Mouse (Mus musculus) lung, adult 2 months (tissue): ENCODE measurements around the gene Lmnb2. TPM values are rescaled to one million over a fixed set of nuclear protein-coding genes. Genes with fewer than 3 reads are reported as not detected.
A peak's percentile ranks its signal among the peaks of the same experiment; 100 is the strongest.

Experiments
- DNase-seq: peaks from one replicate; pipeline ENCODE4 v3.0.0; 2022
- H3K4me1 ChIP-seq: fragments of 200-500 bp; 2 replicates; pipeline ENCODE4 v1.6.1; 2011; ENCODE audit warnings: low read length; ENCODE audit not compliant: control insufficient read depth, insufficient read depth
- H3K4me3 ChIP-seq: fragments of 200-500 bp; replicated peaks from 2 replicates; pipeline ENCODE3; 2011; ENCODE audit warnings: low read depth, mild to moderate bottlenecking, control low read depth, low read length; ENCODE audit errors: extremely low read depth
- CTCF ChIP-seq: fragments of 200-500 bp; IDR thresholded peaks from 2 replicates; pipeline ENCODE4 v1.5.1; 2011; ENCODE audit warnings: mild to moderate bottlenecking, low read length, control low read depth; ENCODE audit not compliant: insufficient read depth
- POLR2A ChIP-seq: fragments of 200-500 bp; IDR thresholded peaks from 2 replicates; pipeline ENCODE4 v1.6.1; 2011; ENCODE audit warnings: low read depth, mild to moderate bottlenecking, control low read depth, low read length, borderline replicate concordance; ENCODE audit errors: extremely low read depth
- WGBS: fragments of 180-500 bp; shearing (Covaris S2); methylation state at CpG from one replicate; pipeline ENCODE4 v1.1.7; 2018; 5-methylcytosine and 5-hydroxymethylcytosine counted together
- polyA plus RNA-seq: library from polyadenylated mRNA; depleted of rRNA; stranded (reverse); fragments of >200 nt; gene quantifications from 2 replicates; pipeline ENCODE4 v1.2.3, GENCODE M21; 2012

Gene Lmnb2
- polyA plus RNA-seq, 1 experiment = 11.3 TPM

DNA sequence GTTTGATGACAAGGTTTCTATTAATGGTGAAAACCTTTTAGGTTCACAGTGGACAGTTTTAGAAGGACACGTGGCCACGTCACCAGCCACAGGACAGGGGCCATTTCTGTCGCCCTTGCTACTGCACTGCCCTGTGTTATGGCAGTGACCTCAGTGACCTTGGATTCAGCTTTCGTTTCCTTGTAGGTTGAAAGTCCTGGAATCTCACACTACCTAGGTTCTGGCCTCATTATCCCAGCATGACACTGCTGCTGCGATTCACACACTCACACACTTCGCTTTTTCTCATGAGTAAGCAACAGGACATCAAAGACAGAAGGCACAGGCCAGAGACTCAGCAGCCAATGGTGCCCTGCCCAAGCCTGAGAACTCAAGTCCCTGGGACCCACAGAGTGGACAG, 38.9 kb upstream of the Lmnb2 start:
- TF ChIP-seq POLR2A (no peak), CTCF (no peak)
- Histone ChIP-seq H3K4me1 (peaks cover 5% of the 10 kb centered on the region; the same call in 1 of the 2 replicates), H3K4me3 (no peak overlapping the region)
- 87% methylated on average over 6 of the region's 6 CpGs for WGBS
- no peak for DNase-seq

DNA sequence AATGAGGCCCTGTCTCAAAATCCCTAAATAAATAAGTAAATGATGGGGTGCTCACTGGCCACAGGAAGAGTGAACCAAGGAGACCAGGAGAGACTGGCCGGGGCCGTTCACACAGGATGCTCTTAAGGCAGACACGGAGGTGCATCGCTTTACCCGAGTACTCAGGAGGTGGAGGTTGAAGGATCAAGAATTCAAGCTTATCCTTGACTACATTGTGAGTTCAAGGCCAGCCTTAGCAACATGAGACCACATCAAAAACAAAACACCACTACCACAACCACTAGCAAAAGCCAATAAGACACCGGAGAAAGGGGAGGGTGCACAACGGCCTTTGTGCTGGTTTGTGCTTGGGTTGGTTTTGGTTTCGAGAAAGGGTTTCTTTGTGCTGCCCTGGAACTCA, 38.3 kb upstream of the Lmnb2 start:
- no peak overlapping the region for H3K4me3 ChIP-seq
- no peak for DNase-seq
- 87% methylated on average over 8 of the region's 8 CpGs for WGBS
- no peak for TF ChIP-seq CTCF
- TF ChIP-seq POLR2A = no peak
- peaks cover 2% of the 10 kb centered on the region; the same call in 1 of the 2 replicates for H3K4me1 ChIP-seq

DNA sequence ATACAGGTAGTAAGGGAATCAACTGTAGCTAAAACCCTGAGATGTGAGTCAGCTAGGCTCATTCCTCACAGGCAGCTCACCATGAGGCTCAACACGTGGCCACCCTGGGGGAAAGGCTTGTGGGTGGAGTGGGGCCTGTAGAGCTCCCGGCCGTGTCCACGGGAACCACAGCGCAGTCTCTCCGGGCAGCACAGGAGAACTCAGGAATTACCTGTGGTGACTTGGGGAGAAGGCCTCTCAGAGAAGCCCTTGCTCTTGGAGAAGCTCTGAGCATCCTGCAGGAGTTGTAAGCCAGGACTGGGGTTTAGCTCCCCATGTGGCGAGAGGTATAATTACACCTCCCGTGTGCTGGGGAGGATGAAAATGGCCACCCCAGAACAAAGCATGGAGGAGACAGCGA, 37.5 kb upstream of the Lmnb2 start:
- Histone ChIP-seq H3K4me1 (no peaks in the 10 kb centered on the region), H3K4me3 (no peak overlapping the region)
- TF ChIP-seq CTCF (peak; percentile 92), POLR2A (no peak)
- peak; percentile 62 for DNase-seq
- WGBS = 17% methylated on average over 9 of the region's 9 CpGs

DNA sequence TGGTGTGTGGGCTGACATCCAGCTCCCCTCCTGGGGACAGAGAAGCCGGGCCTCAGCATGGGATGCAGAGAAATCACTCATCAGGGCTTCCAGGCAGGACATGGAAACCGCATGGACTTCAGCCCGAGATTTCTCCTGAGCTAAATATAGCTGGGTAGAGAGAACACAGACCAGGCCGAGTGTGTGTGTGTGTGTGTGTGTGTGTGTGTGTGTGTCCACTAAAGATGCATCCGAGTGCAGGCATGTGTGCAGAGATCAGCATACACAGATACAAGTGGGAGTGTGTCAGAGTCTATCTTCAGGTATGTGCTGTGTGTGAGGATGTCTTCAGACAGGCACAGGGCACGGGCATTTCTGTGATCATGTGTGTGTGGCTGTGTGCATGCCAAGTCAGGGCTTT, 36.8 kb upstream of the Lmnb2 start:
- WGBS = 51% methylated on average over 6 of the region's 6 CpGs
- DNase-seq = no peak
- H3K4me3 ChIP-seq = no peak overlapping the region
- TF ChIP-seq POLR2A (no peak), CTCF (no peak)
- H3K4me1 ChIP-seq = no peaks in the 10 kb centered on the region

DNA sequence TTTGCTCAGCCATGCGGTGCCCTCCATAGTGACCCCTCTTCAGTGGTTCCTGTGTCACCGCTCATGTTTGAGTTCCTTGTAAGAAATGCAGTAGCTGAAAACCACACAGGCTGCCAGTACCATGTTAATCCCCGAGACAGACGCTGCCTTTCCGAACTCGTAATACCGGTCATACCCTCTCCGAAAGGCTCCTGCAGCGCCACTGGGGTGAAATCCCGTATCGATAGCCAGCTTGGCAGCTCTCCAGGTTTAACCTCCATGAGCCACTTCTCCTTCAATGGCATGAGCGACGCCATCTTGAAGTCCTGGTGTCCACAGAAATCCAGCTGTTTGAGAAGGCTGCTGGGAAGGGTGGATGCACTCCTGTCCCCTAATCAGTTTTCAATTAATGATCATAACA, 36.4 kb upstream of the Lmnb2 start:
- Histone ChIP-seq H3K4me1 (no peaks in the 10 kb centered on the region), H3K4me3 (no peak overlapping the region)
- no peak for DNase-seq
- WGBS = 65% methylated on average over 13 of the region's 13 CpGs
- no peak for TF ChIP-seq CTCF
- TF ChIP-seq POLR2A = no peak

DNA sequence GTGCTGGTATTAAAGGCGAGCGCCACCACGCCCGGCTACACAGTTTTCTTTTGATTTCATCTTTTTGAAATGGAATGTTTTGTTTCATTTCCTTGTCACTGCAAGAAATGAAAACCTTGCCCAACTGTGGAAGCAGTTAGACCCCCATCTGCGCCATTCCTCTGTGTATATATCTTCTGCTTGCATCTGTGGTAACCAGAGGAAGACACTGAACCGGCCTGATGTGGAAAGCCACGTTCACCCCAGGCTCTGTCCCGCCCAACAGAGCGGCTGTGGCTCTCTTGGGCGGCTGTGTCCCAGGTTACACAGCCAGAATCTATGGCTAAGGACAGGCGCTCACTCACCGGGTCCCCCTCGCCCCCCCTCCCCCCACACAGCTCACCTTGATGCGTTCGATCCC, 34.4 kb upstream of the Lmnb2 start:
- no peak for DNase-seq
- H3K4me3 ChIP-seq = no peak overlapping the region
- H3K4me1 ChIP-seq = peaks cover 10% of the 10 kb centered on the region
- TF ChIP-seq POLR2A (no peak), CTCF (no peak)
- 72% methylated on average over 15 of the region's 15 CpGs for WGBS

DNA sequence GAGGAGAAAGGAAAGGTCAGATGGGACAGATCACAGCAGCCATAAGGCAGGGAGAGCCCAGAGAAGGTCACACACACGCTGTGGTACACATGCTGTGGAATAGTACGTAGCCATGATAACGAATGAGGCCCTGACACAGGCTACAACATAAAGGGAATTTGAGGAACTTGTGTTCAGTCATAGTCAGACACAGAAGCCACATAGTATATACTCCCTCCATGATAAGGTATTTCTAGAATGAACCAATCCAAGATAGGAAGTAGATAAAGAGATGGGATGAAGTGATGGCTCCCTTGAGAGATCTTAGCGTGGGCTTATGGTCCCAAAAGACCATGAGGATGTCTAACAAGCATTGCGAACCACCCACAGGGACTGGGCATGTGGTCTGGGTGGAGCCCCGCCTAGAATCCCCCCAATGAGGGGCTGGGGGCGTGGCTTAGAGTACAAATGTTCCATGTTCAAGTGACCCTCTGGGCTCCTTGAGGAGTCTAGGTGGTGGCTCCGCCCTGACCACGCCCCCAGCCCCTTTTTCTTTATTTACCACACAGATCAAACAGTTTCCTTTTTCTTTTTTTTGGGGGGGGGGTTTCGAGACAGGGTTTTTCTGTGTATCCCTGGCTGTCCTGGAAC, 33.8 kb upstream of the Lmnb2 start:
- DNase-seq = no peak
- Histone ChIP-seq H3K4me1 (peaks cover 15% of the 10 kb centered on the region), H3K4me3 (no peak overlapping the region)
- 77% methylated on average over 10 of the region's 10 CpGs for WGBS
- TF ChIP-seq POLR2A (no peak), CTCF (no peak)

DNA sequence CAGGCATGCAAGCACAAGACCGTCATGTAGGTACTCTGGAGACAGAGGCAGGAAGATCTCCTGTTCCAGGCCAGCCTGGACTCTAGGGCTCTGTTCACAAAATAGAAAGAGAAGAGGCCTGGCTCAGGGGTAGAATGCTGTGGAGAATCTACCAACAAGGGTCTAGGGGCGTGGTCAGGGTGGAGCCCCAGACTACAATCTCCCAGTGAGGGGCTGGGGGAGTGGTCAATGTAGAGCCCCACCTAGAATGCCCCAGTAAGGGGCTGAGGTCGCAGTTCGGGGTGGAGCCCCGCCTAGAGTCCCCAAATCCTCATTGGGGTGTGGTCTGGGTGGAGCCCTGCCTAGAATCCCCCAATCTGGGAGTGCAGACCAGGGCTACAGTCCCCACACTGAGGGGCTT, 32.3 kb upstream of the Lmnb2 start:
- TF ChIP-seq CTCF (no peak), POLR2A (no peak)
- H3K4me1 ChIP-seq = peaks cover 16% of the 10 kb centered on the region
- WGBS = 54% methylated on average over 5 of the region's 5 CpGs
- H3K4me3 ChIP-seq = no peak overlapping the region
- DNase-seq = no peak

DNA sequence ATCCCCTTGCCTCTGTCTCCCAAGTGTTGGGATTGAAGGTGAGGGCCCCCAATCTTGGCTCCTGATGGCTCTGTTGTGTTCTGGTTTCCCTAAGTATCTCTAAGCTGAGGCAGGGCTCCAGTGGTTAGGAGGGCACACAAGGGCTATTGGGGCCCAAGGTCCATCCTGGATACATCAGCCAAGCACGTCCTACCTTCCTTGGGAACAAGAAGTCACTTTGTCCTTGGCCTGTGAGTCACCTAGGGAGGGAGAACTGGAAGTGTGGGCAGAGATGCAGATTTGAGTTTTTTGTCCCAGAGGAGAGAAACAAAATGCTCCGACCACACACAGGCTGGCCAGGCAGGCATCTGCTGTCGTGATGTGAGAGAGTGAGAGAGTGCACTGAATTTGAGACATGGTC, 31.0 kb upstream of the Lmnb2 start:
- no peak for TF ChIP-seq POLR2A
- TF ChIP-seq CTCF = no peak
- peaks cover 16% of the 10 kb centered on the region for H3K4me1 ChIP-seq
- no peak for DNase-seq
- 70% methylated on average over 3 of the region's 3 CpGs for WGBS
- no peak overlapping the region for H3K4me3 ChIP-seq

DNA sequence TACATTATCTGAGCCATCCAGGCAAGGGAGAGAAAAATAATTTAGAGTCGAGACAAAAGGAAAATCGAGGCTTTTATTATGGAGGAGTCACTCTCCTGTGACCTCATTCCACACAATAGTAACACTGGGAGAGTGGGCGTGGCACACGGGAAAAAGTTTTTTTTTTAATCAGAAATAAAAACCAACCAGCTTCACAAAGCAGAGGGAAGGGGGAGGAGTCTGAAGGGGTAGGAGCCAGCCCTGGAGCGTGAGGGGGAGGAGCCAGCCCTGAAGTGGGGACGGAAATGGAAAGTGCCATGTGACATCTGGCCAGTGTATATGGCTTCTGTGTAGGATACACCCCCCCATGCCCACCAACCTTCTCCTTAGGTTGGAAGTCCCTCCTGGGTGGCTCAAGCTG, 30.5 kb upstream of the Lmnb2 start:
- H3K4me3 ChIP-seq = no peak overlapping the region
- DNase-seq = no peak
- WGBS = 15% methylated on average over 6 of the region's 6 CpGs
- TF ChIP-seq CTCF (no peak), POLR2A (no peak)
- peaks cover 16% of the 10 kb centered on the region for H3K4me1 ChIP-seq

DNA sequence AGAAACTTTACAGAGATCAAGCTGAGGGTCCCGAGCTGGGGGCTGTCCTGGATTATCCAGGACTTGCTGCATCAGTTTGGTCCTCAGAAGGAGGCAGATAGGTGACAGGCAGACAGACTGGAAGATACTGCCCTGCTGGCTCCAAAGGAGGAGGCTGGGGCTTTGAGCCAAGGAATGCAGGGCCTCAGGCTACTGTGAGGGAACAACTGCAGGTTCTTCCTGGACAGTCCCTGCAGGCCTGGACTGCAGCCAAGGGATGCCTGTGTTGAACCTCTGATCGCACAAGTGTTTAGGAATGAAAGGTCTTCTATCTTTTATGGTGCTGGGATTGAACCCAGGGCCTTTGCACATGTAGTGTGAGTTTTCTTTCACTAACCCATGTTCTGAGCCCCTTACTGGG, 29.8 kb upstream of the Lmnb2 start:
- Histone ChIP-seq H3K4me1 (peaks cover 16% of the 10 kb centered on the region), H3K4me3 (no peak overlapping the region)
- DNase-seq = no peak
- TF ChIP-seq POLR2A (no peak), CTCF (no peak)
- 36% methylated on average over 2 of the region's 2 CpGs for WGBS
